ENCODE assay signal across 7 mouse cellular contexts in genomic region chr14:61556289-61557147, GRCm38 (mm10). TPM values are rescaled to one million over a fixed set of nuclear protein-coding genes. Genes with fewer than 3 reads are reported as not detected.
DNase-seq lines count a peak whose midpoint lies in the region; ATAC-seq lines count a peak whose summit lies in the region.

Gene Spryd7 (minus strand): TSS chr14:61556886.

- H3K4me2 ChIP-seq in midbrain, embryonic 13.5 days (replicated peaks): peak within 1 kb of the TSS; percentile 80

- H3K4me3 ChIP-seq in embryonic facial prominence, embryonic 10.5 days: peak within 1 kb of the TSS; percentile 67
- H3K4me3 ChIP-seq in limb, embryonic 10.5 days: peak within 1 kb of the TSS; percentile 68
- H3K4me3 ChIP-seq in midbrain, embryonic 13.5 days (replicated peaks): peak within 1 kb of the TSS; percentile 69

- peak within 1 kb of the TSS; percentile 91 for H3K27ac ChIP-seq in embryonic facial prominence, embryonic 10.5 days (replicated peaks)
- peak within 1 kb of the TSS; percentile 88 for H3K27ac ChIP-seq in limb, embryonic 10.5 days
- peak within 1 kb of the TSS; percentile 92 for H3K27ac ChIP-seq in midbrain, embryonic 13.5 days

- H3K4me1 ChIP-seq in embryonic facial prominence, embryonic 10.5 days: peaks cover 14% of the 10 kb centered on the region
- peaks cover 11% of the 10 kb centered on the region for H3K4me1 ChIP-seq in limb, embryonic 10.5 days
- H3K4me1 ChIP-seq in midbrain, embryonic 13.5 days (replicated peaks): 0 out of 2 replicates have a peak, but pooled peaks cover 9% of the 10 kb centered on the region

- H3K27me3 ChIP-seq in embryonic facial prominence, embryonic 10.5 days (replicated peaks; ENCODE audit: low read depth, poor library complexity, severe bottlenecking): peaks cover 19% of the 10 kb centered on the region
- peaks cover 6% of the 10 kb centered on the region for H3K27me3 ChIP-seq in limb, embryonic 10.5 days (ENCODE audit: low read depth, poor library complexity, severe bottlenecking)
- H3K27me3 ChIP-seq in midbrain, embryonic 13.5 days: no peaks in the 10 kb centered on the region

- peak within 1 kb of the TSS; percentile 77 for H3K9ac ChIP-seq in midbrain, embryonic 13.5 days (replicated peaks)

- H3K36me3 ChIP-seq in embryonic facial prominence, embryonic 10.5 days (replicated peaks): no peaks in the 10 kb centered on the region
- H3K36me3 ChIP-seq in limb, embryonic 10.5 days: no peaks in the 10 kb centered on the region
- no peaks in the 10 kb centered on the region for H3K36me3 ChIP-seq in midbrain, embryonic 13.5 days

- peak; percentile 97 for DNase-seq in adrenal gland, postnatal 10 days
- peak; percentile 99 for DNase-seq in embryonic facial prominence, embryonic 10.5 days (ENCODE audit: low spot score)
- peak; percentile 97 for DNase-seq in kidney, adult 11 months
- DNase-seq in limb, embryonic 10.5 days (ENCODE audit: low spot score): peak; percentile 97
- peak; percentile 97 for DNase-seq in spleen, adult 12 weeks (ENCODE audit: low spot score)

- H3K9me3 ChIP-seq in embryonic facial prominence, embryonic 10.5 days: no peaks in the 10 kb centered on the region
- H3K9me3 ChIP-seq in limb, embryonic 10.5 days (replicated peaks): no peaks in the 10 kb centered on the region
- H3K9me3 ChIP-seq in midbrain, embryonic 13.5 days: no peaks in the 10 kb centered on the region

- ATAC-seq in granulocyte monocyte progenitor cell, adult 5-6 weeks (replicated peaks; ENCODE audit: poor library complexity, severe bottlenecking): peak; percentile 95
- ATAC-seq in midbrain, embryonic 13.5 days: peak; percentile 98

- WGBS in embryonic facial prominence, embryonic 10.5 days: under 1% methylated on average over 72 of the region's 72 CpGs
- WGBS in limb, embryonic 10.5 days: under 1% methylated on average over 72 of the region's 72 CpGs
- under 1% methylated on average over 72 of the region's 72 CpGs for WGBS in midbrain, embryonic 13.5 days

RNA-seq across cellular contexts. Expression of gene Spryd7, which starts in this region (rescaled TPM):
- 10 to 100 TPM; 17.2 to 18.8 TPM for total RNA-seq in adrenal gland, postnatal 10 days (2021)
- polyA plus RNA-seq in embryonic facial prominence, embryonic 10.5 days (2016; fragmentation: Nextera tagmentation; extraction: Ambion mirVana): 15.5 and 16.2 TPM in 2 replicates
- 4.8 and 9.0 TPM in 2 replicates for total RNA-seq in granulocyte monocyte progenitor cell, adult 5-6 weeks (2014; fragmentation: Nextera tagmentation)
- total RNA-seq in granulocyte monocyte progenitor cell, adult 5-6 weeks (2017): 10.6 and 11.1 TPM in 2 replicates
- 12.4 and 12.7 TPM in 2 replicates for polyA plus RNA-seq in limb, embryonic 10.5 days (2016; fragmentation: Nextera tagmentation; extraction: Ambion mirVana)
- 31.2 and 34.4 TPM in 2 replicates for polyA plus RNA-seq in midbrain, embryonic 13.5 days (2015; fragmentation: Nextera tagmentation; extraction: Ambion mirVana)

Comparison
In these comparisons a context has a peak if more than half of its experiments do, and no peak if none do; other contexts are left out.
1. Peak in every context shown above with its lines: DNase-seq, ATAC-seq, H3K4me3 ChIP-seq and H3K27ac ChIP-seq.